Mouse (Mus musculus) small intestine, adult 2 months (tissue): ENCODE results near the gene Stk33.

Source experiments
- CTCF ChIP-seq: fragments of 200-500 bp; IDR thresholded peaks from 2 replicates; pipeline ENCODE4 v1.5.1; 2012; ENCODE audit warnings: low read depth, mild to moderate bottlenecking, control low read depth, inconsistent platforms, low read length, moderate library complexity, mixed read lengths; ENCODE audit not compliant: insufficient replicate concordance, insufficient read length; ENCODE audit errors: extremely low read depth
- POLR2A ChIP-seq: fragments of 200-500 bp; IDR thresholded peaks from 2 replicates; pipeline ENCODE4 v1.6.1; 2012; ENCODE audit warnings: low read depth, mild to moderate bottlenecking, control low read depth, inconsistent platforms, low read length, moderate library complexity

- TF ChIP-seq CTCF (no peak), POLR2A (no peak)
Measured at GRCm38 (mm10) chr7:109266181-109266580, 172.7 kb downstream of the Stk33 start.
